Mouse (Mus musculus): ENCODE data around the gene Ruvbl2.

DNA sequence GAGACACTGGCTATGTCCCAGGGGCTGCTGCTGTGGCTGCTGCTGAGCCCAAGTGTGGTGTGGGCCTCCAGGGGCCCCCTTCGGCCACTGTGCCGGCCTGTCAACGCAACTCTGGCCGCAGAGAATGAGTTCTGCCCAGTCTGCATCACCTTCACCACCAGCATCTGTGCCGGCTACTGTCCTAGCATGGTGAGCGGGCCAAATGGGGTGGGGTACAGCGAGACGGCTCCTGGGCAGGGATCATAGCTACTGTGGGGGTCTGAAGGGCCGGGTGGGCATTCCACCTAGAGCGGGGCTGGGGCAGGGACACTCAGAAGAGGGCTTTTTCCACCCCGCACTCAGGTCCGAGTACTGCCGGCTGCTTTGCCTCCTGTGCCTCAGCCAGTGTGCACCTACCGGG is 16.7 kb downstream of the Ruvbl2 start:
- TF ChIP-seq POLR2A (IDR thresholded peaks at IDR 0.05; ENCODE audit: low read depth, low read length) (no peak), TCF12 (IDR thresholded peaks at IDR 0.05; ENCODE audit: low read depth, low read length) (no peak), MAFK (IDR thresholded peaks at IDR 0.05; ENCODE audit: insufficient replicate concordance, low read length) (no peak), CTCF (conservative IDR thresholded peaks at IDR 0.05 in 1 of 2, IDR thresholded peaks at IDR 0.05 in 1 of 2; ENCODE audit: low read depth in 2 of 2, low read length in 2 of 2) (no peak), UBTF (IDR thresholded peaks at IDR 0.05; ENCODE audit: low read depth, low read length) (no peak), USF1 (IDR thresholded peaks at IDR 0.05; ENCODE audit: low read depth, low read length) (no peak), RAD21 (IDR thresholded peaks at IDR 0.05; ENCODE audit: low read depth, low read length) (no peak), IRF4 (IDR thresholded peaks at IDR 0.05; ENCODE audit: low read depth, low read length) (no peak), MYC (IDR thresholded peaks at IDR 0.05; ENCODE audit: low read depth, low read length) (no peak), MAZ (IDR thresholded peaks at IDR 0.05; ENCODE audit: low read depth, low read length) (no peak), JUND (conservative IDR thresholded peaks at IDR 0.05; ENCODE audit: low read depth, low read length) (no peak), CHD2 (IDR thresholded peaks at IDR 0.05; ENCODE audit: low read length) (no peak)

All from CH12.LX (cell line).